Mouse (Mus musculus) liver, embryonic 14.5 days (tissue): ENCODE data around the gene Rab6b. TPM values are rescaled to one million over a fixed set of nuclear protein-coding genes. Genes with fewer than 3 reads are reported as not detected.
A peak's percentile ranks its signal among the peaks of the same experiment; 100 is the strongest.

Experiments used
- ATAC-seq: fragments of 200-750 bp; cut with Nextera tagmentation; 2 replicates; pipeline ENCODE4 v1.8.0; 2017; ENCODE audit warnings: moderate number of reproducible peaks, mild to moderate bottlenecking, moderate library complexity; ENCODE audit not compliant: insufficient read depth
- DNase-seq, 3 experiments: peaks; one replicate each; pipeline ENCODE4 v3.0.0-alpha.2; 2012 to 2013; ENCODE audit warnings: low read depth in 3 of 3, low spot score in 3 of 3
- H3K27ac ChIP-seq: fragments of 300-500 bp; sonication (generic); 2 replicates; pipeline ENCODE4 v1.5.1; 2014; ENCODE audit warnings: moderate library complexity, mild to moderate bottlenecking, control low read depth, inconsistent platforms
- H3K27me3 ChIP-seq: fragments of 300-500 bp; sonication (generic); 2 replicates; pipeline ENCODE4 v1.6.1; 2014; ENCODE audit warnings: mild to moderate bottlenecking, low read length, moderate library complexity; ENCODE audit not compliant: control insufficient read depth, insufficient read depth
- H3K36me3 ChIP-seq: fragments of 300-500 bp; sonication (generic); replicated peaks from 2 replicates; pipeline ENCODE4 v1.6.1; 2014; ENCODE audit warnings: low read depth; ENCODE audit not compliant: control insufficient read depth, insufficient read depth
- H3K4me1 ChIP-seq, 2 experiments: fragments of 200-500 bp in 1 of 2; fragments of 300-500 bp in 1 of 2; sonication (generic) in 1 of 2; replicated peaks; 2 replicates each; pipeline ENCODE4 v1.6.1; 2012 to 2014; ENCODE audit warnings: antibody characterized with exemption in 1 of 2, inconsistent platforms in 1 of 2, low read length in 1 of 2; ENCODE audit not compliant: control insufficient read depth in 2 of 2, insufficient read depth in 2 of 2
- H3K4me2 ChIP-seq: fragments of 300-500 bp; sonication (generic); 2 replicates; pipeline ENCODE4 v1.6.1; 2014; ENCODE audit warnings: low read depth, mild to moderate bottlenecking, control low read depth, moderate library complexity
- H3K4me3 ChIP-seq, 2 experiments: fragments of 200-500 bp in 1 of 2; fragments of 300-500 bp in 1 of 2; sonication (generic) in 1 of 2; 2 replicates each; pipeline ENCODE4 v1.5.1; 2012 to 2014; ENCODE audit warnings: low read depth in 2 of 2, low read length in 2 of 2, mild to moderate bottlenecking in 2 of 2, control low read depth in 1 of 2, inconsistent platforms in 1 of 2, moderate library complexity in 1 of 2; ENCODE audit not compliant: insufficient read depth in 1 of 2
- H3K9ac ChIP-seq: fragments of 300-500 bp; sonication (generic); replicated peaks from 2 replicates; pipeline ENCODE4 v1.6.1; 2014; ENCODE audit warnings: mild to moderate bottlenecking, control low read depth, moderate library complexity
- H3K9me3 ChIP-seq: fragments of 300-500 bp; sonication (generic); 2 replicates; pipeline ENCODE4 v1.6.1; 2016; ENCODE audit warnings: low read length, mixed read lengths; ENCODE audit not compliant: control insufficient read depth
- CTCF ChIP-seq: IDR thresholded peaks from 2 replicates; pipeline ENCODE4 v1.5.1; 2016; ENCODE audit warnings: antibody characterized with exemption, low read depth, control low read depth
- EP300 ChIP-seq: IDR thresholded peaks from 2 replicates; pipeline ENCODE4 v1.6.1; 2016; ENCODE audit warnings: antibody characterized with exemption, low read depth
- WGBS: fragments of 180-500 bp; shearing (Covaris S2); extraction: QIAGEN DNeasy Blood & Tissue Kit; methylation state at CpG from one replicate; pipeline ENCODE4 v1.1.7; 2014; ENCODE audit not compliant: insufficient replicate concordance; 5-methylcytosine and 5-hydroxymethylcytosine counted together
- polyA plus RNA-seq, 2 experiments: library from polyadenylated mRNA; depleted of rRNA in 1 of 2; stranded (reverse) in 1 of 2; unstranded in 1 of 2; fragments of >200 nt; fragmentation: Nextera tagmentation in 1 of 2; extraction: Ambion mirVana in 1 of 2; gene quantifications; 2 replicates each; pipeline versions ENCODE4 v1.2.1 to v1.2.3; 2012 to 2014

Gene Rab6b
- polyA plus RNA-seq, 2 experiments = 0.11 TPM; not detected in 1

DNA sequence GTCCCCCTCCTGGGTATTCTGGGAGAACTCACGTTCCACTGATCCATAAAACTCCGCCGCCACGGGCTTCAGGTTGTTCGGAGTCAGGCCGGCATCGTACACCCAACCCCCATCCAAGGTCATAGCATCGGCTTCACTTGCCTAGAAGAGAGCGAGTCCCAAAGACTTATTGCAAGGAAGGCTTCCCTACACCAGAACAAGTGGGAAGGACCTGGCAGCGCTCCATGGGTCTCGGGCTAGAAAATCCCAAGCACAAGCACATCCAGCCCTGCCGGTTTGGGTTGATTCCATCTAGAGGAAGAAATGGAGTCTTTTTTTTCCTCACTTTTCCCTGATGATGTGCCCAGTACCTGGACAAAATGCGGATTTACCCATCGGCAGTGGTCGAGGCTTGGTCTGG is 115.2 kb downstream of the Rab6b start:
- DNase-seq = no peak
- 77% methylated on average over 15 of the region's 15 CpGs for WGBS
- ATAC-seq = no peak
- H3K4me1 ChIP-seq = peaks cover 0 to 3% of the 10 kb centered on the region in 2 experiments; a peak in 1 of 4 replicates
- peak overlapping the region; percentile 15; the same call in 1 of the 2 replicates for H3K4me2 ChIP-seq
- H3K4me3 ChIP-seq = no peak overlapping the region
- no peak overlapping the region for H3K27ac ChIP-seq
- no peak overlapping the region for H3K9ac ChIP-seq
- no peaks in the 10 kb centered on the region for H3K27me3 ChIP-seq
- H3K36me3 ChIP-seq = peaks cover 2% of the 10 kb centered on the region; the same call in 1 of the 2 replicates
- H3K9me3 ChIP-seq = no peaks in the 10 kb centered on the region
- no peak for TF ChIP-seq CTCF
- no peak for TF ChIP-seq EP300

GRCm38 (mm10) chr9:103227760-103228159 is 116.2 kb downstream of the Rab6b start:
- no peaks in the 10 kb centered on the region for H3K27me3 ChIP-seq
- peak overlapping the region; percentile 16; the same call in 1 of the 2 replicates for H3K9ac ChIP-seq
- no peaks in the 10 kb centered on the region for H3K9me3 ChIP-seq
- no peaks in the 10 kb centered on the region; the same call in 1 of the 2 replicates for H3K36me3 ChIP-seq
- peaks cover 0 to 8% of the 10 kb centered on the region in 2 experiments; a peak in 1 of 4 replicates for H3K4me1 ChIP-seq
- no peak for DNase-seq
- TF ChIP-seq CTCF (no peak), EP300 (no peak)
- peak overlapping the region; percentile 39 to 59 for H3K4me3 ChIP-seq
- no peak for ATAC-seq
- 75% methylated on average over 16 of the region's 16 CpGs for WGBS
- no peak overlapping the region for H3K27ac ChIP-seq
- peak overlapping the region; percentile 33 for H3K4me2 ChIP-seq

DNA sequence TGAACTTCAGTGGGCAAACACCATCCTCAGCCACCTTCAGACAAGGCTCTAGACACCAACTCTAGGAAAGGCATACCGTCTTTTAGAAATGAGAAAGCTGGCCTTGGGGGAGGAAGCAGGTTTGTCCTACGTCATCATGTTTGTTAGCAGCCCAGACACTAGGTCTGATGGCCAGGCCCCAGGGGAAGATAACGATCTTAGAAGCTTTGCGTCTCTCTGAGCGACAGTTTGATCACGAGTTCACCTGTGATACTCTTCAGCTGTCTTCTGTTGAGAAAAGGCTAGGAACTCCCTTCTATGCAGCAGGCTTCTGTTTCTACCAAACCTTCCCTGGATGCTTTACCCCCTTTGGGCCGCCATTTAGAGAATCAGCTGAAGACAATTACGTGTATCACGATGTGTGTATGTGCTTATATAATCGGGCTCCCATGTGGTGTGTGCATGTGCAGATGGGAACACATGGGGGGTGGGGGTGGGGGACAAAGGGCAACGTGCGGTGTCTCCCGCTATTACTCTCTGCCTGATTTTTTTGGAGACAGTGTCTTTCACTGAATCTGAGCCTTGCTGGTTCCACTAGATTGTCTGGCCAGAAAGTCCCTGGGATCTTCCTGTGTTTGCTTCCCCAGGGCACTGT is 116.9 kb downstream of the Rab6b start:
- peak overlapping the region; percentile 39 to 59 for H3K4me3 ChIP-seq
- peaks cover 0 to 15% of the 10 kb centered on the region in 2 experiments; a peak in 2 of 4 replicates for H3K4me1 ChIP-seq
- DNase-seq (no peak), ATAC-seq (no peak)
- WGBS = 64% methylated on average over 13 of the region's 13 CpGs
- H3K27me3 ChIP-seq = no peaks in the 10 kb centered on the region
- no peaks in the 10 kb centered on the region for H3K9me3 ChIP-seq
- H3K9ac ChIP-seq = peak overlapping the region; percentile 16
- no peak overlapping the region; the same call in 1 of the 2 replicates for H3K27ac ChIP-seq
- no peak for TF ChIP-seq EP300
- no peaks in the 10 kb centered on the region; the same call in 1 of the 2 replicates for H3K36me3 ChIP-seq
- peak overlapping the region; percentile 33 for H3K4me2 ChIP-seq

GRCm38 (mm10) chr9:103229037-103229867 is 117.7 kb downstream of the Rab6b start:
- Histone ChIP-seq H3K36me3 (no peaks in the 10 kb centered on the region; the same call in 1 of the 2 replicates), H3K27ac (no peak overlapping the region; the same call in 1 of the 2 replicates), H3K4me3 (peak overlapping the region; percentile 39 to 59), H3K4me2 (peak overlapping the region; percentile 33), H3K9me3 (no peaks in the 10 kb centered on the region), H3K9ac (peak overlapping the region; percentile 31), H3K4me1 (peaks cover 0 to 22% of the 10 kb centered on the region in 2 experiments; a peak in 2 of 4 replicates), H3K27me3 (no peaks in the 10 kb centered on the region)
- no peak for ATAC-seq
- 57% methylated on average over 15 of the region's 15 CpGs for WGBS
- DNase-seq = no peak
- no peak for TF ChIP-seq EP300
- no peak for TF ChIP-seq CTCF
